Mouse (Mus musculus): Measurements from ENCODE around the gene Synj1. TPM values are rescaled to one million over a fixed set of nuclear protein-coding genes. Genes with fewer than 3 reads are reported as not detected.

Gene Synj1
- polyA plus RNA-seq, 1 experiment from 2014 or later = 72.0 TPM

DNA sequence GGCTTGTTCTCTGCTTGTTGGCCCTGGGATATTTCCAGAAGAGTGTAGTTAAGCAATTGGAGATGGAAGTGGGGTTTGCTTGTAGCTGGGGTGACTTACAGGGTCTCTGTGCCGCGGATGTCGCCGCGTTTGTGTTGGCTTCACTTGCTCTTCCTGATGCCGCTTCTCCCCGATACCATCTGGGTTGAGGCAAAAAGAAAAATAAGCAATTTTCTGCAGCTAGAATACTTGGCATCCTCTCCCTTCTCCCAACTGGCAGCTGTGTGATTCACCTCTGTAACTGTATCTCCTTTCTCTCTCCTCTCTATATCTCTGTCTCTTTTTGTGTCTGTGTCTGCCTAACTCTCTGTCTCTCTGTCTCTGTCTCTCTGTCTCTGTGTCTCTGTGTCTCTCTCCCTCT is 118.1 kb downstream of the Synj1 start:
- no peaks in the 10 kb centered on the region for H3K36me3 ChIP-seq (ENCODE audit: control insufficient read depth, insufficient read depth, low read length)
- no peak for ATAC-seq (ENCODE audit: low read depth)
- no peaks in the 10 kb centered on the region for H3K27me3 ChIP-seq (ENCODE audit: control insufficient read depth, insufficient read depth, low read length)
- no peak overlapping the region for H3K4me3 ChIP-seq (ENCODE audit: low read depth, low read length)
- WGBS = 87% methylated on average over 7 of the region's 7 CpGs
- H3K27ac ChIP-seq (ENCODE audit: low read depth, low read length) = no peak overlapping the region
- H3K9me3 ChIP-seq (ENCODE audit: control insufficient read depth, low read length) = no peaks in the 10 kb centered on the region
- no peak overlapping the region for H3K4me2 ChIP-seq (ENCODE audit: low read depth, low read length)
- H3K4me1 ChIP-seq (ENCODE audit: control insufficient read depth, insufficient read depth, low read length) = no peaks in the 10 kb centered on the region
- H3K9ac ChIP-seq (replicated peaks; ENCODE audit: low read depth, low read length) = no peak overlapping the region

GRCm38 (mm10) chr16:90892081-90892480 is 119.0 kb downstream of the Synj1 start:
- no peak overlapping the region for H3K4me3 ChIP-seq (ENCODE audit: low read depth, low read length)
- H3K9ac ChIP-seq (replicated peaks; ENCODE audit: low read depth, low read length) = no peak overlapping the region
- ATAC-seq (ENCODE audit: low read depth) = no peak
- no peaks in the 10 kb centered on the region for H3K36me3 ChIP-seq (ENCODE audit: control insufficient read depth, insufficient read depth, low read length)
- H3K4me1 ChIP-seq (ENCODE audit: control insufficient read depth, insufficient read depth, low read length) = no peaks in the 10 kb centered on the region
- 64% methylated on average over 8 of the region's 8 CpGs for WGBS
- no peaks in the 10 kb centered on the region for H3K27me3 ChIP-seq (ENCODE audit: control insufficient read depth, insufficient read depth, low read length)
- H3K27ac ChIP-seq (ENCODE audit: low read depth, low read length) = no peak overlapping the region
- H3K9me3 ChIP-seq (ENCODE audit: control insufficient read depth, low read length) = no peaks in the 10 kb centered on the region
- H3K4me2 ChIP-seq (ENCODE audit: low read depth, low read length) = no peak overlapping the region

GRCm38 (mm10) chr16:90891601-90892000 is 119.5 kb downstream of the Synj1 start:
- H3K27ac ChIP-seq (ENCODE audit: low read depth, low read length) = no peak overlapping the region
- no peak for ATAC-seq (ENCODE audit: low read depth)
- no peak overlapping the region for H3K9ac ChIP-seq (replicated peaks; ENCODE audit: low read depth, low read length)
- no peaks in the 10 kb centered on the region for H3K9me3 ChIP-seq (ENCODE audit: control insufficient read depth, low read length)
- H3K4me3 ChIP-seq (ENCODE audit: low read depth, low read length) = no peak overlapping the region
- no peak overlapping the region for H3K4me2 ChIP-seq (ENCODE audit: low read depth, low read length)
- no peaks in the 10 kb centered on the region for H3K27me3 ChIP-seq (ENCODE audit: control insufficient read depth, insufficient read depth, low read length)
- H3K4me1 ChIP-seq (ENCODE audit: control insufficient read depth, insufficient read depth, low read length) = no peaks in the 10 kb centered on the region
- 57% methylated on average over 14 of the region's 14 CpGs for WGBS
- H3K36me3 ChIP-seq (ENCODE audit: control insufficient read depth, insufficient read depth, low read length) = no peaks in the 10 kb centered on the region

DNA sequence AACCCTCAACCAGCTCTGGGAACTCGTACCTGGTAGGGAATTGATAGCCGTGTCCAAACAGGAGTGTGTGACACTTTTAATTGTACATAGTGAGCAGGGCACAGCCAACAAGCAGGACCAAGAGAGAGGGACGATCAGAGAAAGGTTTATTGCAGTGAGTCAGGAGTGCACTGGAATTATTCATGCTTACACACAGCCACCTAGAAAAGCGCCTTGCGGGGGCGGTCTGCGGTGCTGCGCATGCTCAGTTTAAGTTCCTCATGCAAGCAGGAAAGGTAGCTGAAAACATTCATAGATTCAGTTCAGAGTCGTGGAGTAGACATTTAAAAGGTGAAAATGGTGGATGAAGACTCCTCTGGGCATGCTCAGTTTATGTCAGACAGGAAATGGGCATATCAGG is 120.4 kb downstream of the Synj1 start:
- no peaks in the 10 kb centered on the region for H3K27me3 ChIP-seq (ENCODE audit: control insufficient read depth, insufficient read depth, low read length)
- H3K9ac ChIP-seq (replicated peaks; ENCODE audit: low read depth, low read length) = no peak overlapping the region
- H3K9me3 ChIP-seq (ENCODE audit: control insufficient read depth, low read length) = no peaks in the 10 kb centered on the region
- 91% methylated on average over 9 of the region's 9 CpGs for WGBS
- no peak overlapping the region for H3K4me3 ChIP-seq (ENCODE audit: low read depth, low read length)
- no peak for ATAC-seq (ENCODE audit: low read depth)
- no peak overlapping the region for H3K4me2 ChIP-seq (ENCODE audit: low read depth, low read length)
- no peaks in the 10 kb centered on the region for H3K4me1 ChIP-seq (ENCODE audit: control insufficient read depth, insufficient read depth, low read length)
- H3K27ac ChIP-seq (ENCODE audit: low read depth, low read length) = no peak overlapping the region
- H3K36me3 ChIP-seq (ENCODE audit: control insufficient read depth, insufficient read depth, low read length) = no peaks in the 10 kb centered on the region

Small RNAs within 50 kb of the gene (microRNA-seq; reads per million reads assigned to microRNA genes)
- not detected for gene Gm22933

Other genes starting within 250 kb of the Synj1 start
- gene Urb1, start 200.9 kb downstream of the Synj1 start, polyA plus RNA-seq (2014; fragmentation: Nextera tagmentation; extraction: Ambion mirVana) = 11.5 and 13.4 TPM in 2 replicates
- 2.1 and 2.2 TPM in 2 replicates for gene Eva1c, start 184.6 kb downstream of the Synj1 start, polyA plus RNA-seq (2014; fragmentation: Nextera tagmentation; extraction: Ambion mirVana)
- gene Cfap298, start 76.2 kb downstream of the Synj1 start, polyA plus RNA-seq (2014; fragmentation: Nextera tagmentation; extraction: Ambion mirVana) = 46.2 and 54.5 TPM in 2 replicates
- gene Paxbp1, start 33.2 kb upstream of the Synj1 start, polyA plus RNA-seq (2014; fragmentation: Nextera tagmentation; extraction: Ambion mirVana) = 89.2 and 96.1 TPM in 2 replicates
- 0.37 and 0.41 TPM in 2 replicates for gene 4932438H23Rik, start 83.8 kb upstream of the Synj1 start, polyA plus RNA-seq (2014; fragmentation: Nextera tagmentation; extraction: Ambion mirVana)
- gene Olig2, start 214.1 kb upstream of the Synj1 start, polyA plus RNA-seq (2014; fragmentation: Nextera tagmentation; extraction: Ambion mirVana) = 6.5 and 8.3 TPM in 2 replicates